Mouse (Mus musculus) MEL (cell line): ENCODE results near the gene Ube2r2.
A peak's percentile ranks its signal among the peaks of the same experiment; 100 is the strongest.

ENCODE experiments used
- CHD2 ChIP-seq: IDR thresholded peaks from 2 replicates; pipeline ENCODE4 v1.6.1; 2011; ENCODE audit warnings: low read length, improper control_type of control experiment
- CTCF ChIP-seq, 3 experiments: IDR thresholded peaks in 2 of 3; conservative IDR thresholded peaks in 1 of 3; 2 replicates each; pipeline ENCODE4 v1.5.1; 2011 to 2012; ENCODE audit warnings: low read length in 3 of 3, low read depth in 2 of 3, mild to moderate bottlenecking in 2 of 3, improper control_type of control experiment in 1 of 3, inconsistent platforms in 1 of 3, mixed read lengths in 1 of 3, moderate library complexity in 1 of 3; ENCODE audit not compliant: control insufficient read depth in 1 of 3, insufficient read depth in 1 of 3, poor library complexity in 1 of 3, severe bottlenecking in 1 of 3
- E2F4 ChIP-seq: IDR thresholded peaks from 2 replicates; pipeline ENCODE4 v1.6.1; 2011; ENCODE audit warnings: low read depth, low read length, improper control_type of control experiment, borderline replicate concordance
- ELF1 ChIP-seq: IDR thresholded peaks from 2 replicates; pipeline ENCODE4 v1.6.1; 2014; ENCODE audit warnings: low read depth, mild to moderate bottlenecking, inconsistent platforms, low read length, improper control_type of control experiment, moderate library complexity
- EP300 ChIP-seq, 2 experiments: IDR thresholded peaks; 2 replicates each; pipeline ENCODE4 v1.6.1; 2011; ENCODE audit warnings: improper control_type of control experiment in 2 of 2, low read length in 2 of 2, low read depth in 1 of 2, mild to moderate bottlenecking in 1 of 2
- GATA1 ChIP-seq: IDR thresholded peaks from 2 replicates; pipeline ENCODE4 v1.6.1; 2011; ENCODE audit warnings: low read depth, low read length, improper control_type of control experiment
- POLR2A ChIP-seq, 2 experiments: IDR thresholded peaks; 2 replicates each; pipeline ENCODE4 v1.6.1; 2011 to 2012; ENCODE audit warnings: low read length in 2 of 2, mild to moderate bottlenecking in 2 of 2, control low read depth in 1 of 2, improper control_type of control experiment in 1 of 2, low read depth in 1 of 2, moderate library complexity in 1 of 2; ENCODE audit not compliant: control insufficient read depth in 1 of 2, insufficient read depth in 1 of 2, poor library complexity in 1 of 2
- POLR2AphosphoS5 ChIP-seq: IDR thresholded peaks from 2 replicates; pipeline ENCODE4 v1.6.1; 2012; ENCODE audit warnings: low read depth, borderline replicate concordance, mild to moderate bottlenecking, inconsistent platforms, low read length, moderate library complexity, mixed read lengths
- RCOR1 ChIP-seq: IDR thresholded peaks from 2 replicates; pipeline ENCODE4 v1.6.1; 2012; ENCODE audit warnings: low read depth, mild to moderate bottlenecking, inconsistent platforms, low read length, improper control_type of control experiment
- USF1 ChIP-seq: IDR thresholded peaks from 2 replicates; pipeline ENCODE4 v1.6.1; 2014; ENCODE audit warnings: low read depth, mild to moderate bottlenecking, inconsistent platforms, low read length, improper control_type of control experiment, moderate library complexity

- TF ChIP-seq POLR2A (IDR thresholded peaks at IDR 0.05; ENCODE audit: control insufficient read depth in 1 of 2, insufficient read depth in 1 of 2, low read depth in 1 of 2, low read length in 2 of 2, poor library complexity in 1 of 2) (peak; percentile 58 to 67; a peak in 3 of 4 replicates), CHD2 (no peak), CTCF (IDR thresholded peaks at IDR 0.05 in 2 of 3, conservative IDR thresholded peaks at IDR 0.05 in 1 of 3; ENCODE audit: control insufficient read depth in 1 of 3, insufficient read depth in 1 of 3, low read depth in 2 of 3, low read length in 3 of 3, poor library complexity in 1 of 3, severe bottlenecking in 1 of 3) (no peak), E2F4 (no peak), USF1 (no peak), ELF1 (peak; percentile 30; the same call in 1 of the 2 replicates), POLR2AphosphoS5 (no peak), EP300 (IDR thresholded peaks at IDR 0.05; ENCODE audit: low read depth in 1 of 2, low read length in 2 of 2) (peak in 1 of 2 experiments; percentile 14; a peak in 1 of 4 replicates), GATA1 (no peak), RCOR1 (0 out of 2 replicates have a peak, but pooled peaks have one; percentile 26)
These were observed 420 bp upstream of the Ube2r2 start for GRCm38 (mm10) chr4:41134935-41135710.
